Mouse (Mus musculus): ENCODE results near the gene Lhfpl5. TPM values are rescaled to one million over a fixed set of nuclear protein-coding genes. Genes with fewer than 3 reads are reported as not detected.
A peak's percentile ranks its signal among the peaks of the same experiment; 100 is the strongest.

Gene Lhfpl5
- total and polyA plus RNA-seq, 3 experiments: not detected

DNA sequence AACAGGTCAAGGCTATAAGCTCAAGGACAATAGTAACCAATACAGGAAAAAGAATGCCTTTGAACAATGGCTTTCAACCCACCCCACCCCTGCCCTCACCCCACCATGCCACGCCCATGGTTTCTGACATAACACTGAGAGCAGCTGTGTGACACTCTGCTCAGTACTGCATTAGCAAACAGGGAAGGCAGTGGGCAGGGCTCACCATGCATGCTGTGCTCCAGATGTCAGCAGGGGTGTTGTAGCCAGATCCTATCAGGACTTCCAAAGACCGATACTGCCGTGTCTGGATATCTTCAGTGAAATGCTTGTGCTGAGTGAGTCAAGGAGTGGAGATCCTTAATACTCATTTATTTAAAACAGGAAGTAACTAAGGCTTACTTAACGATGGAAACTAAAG is 18.5 kb downstream of the Lhfpl5 start:
- TF ChIP-seq GATA1 (IDR thresholded peaks at IDR 0.05; ENCODE audit: borderline replicate concordance, low read length): no peak
- no peak for TF ChIP-seq POLR2AphosphoS5 (IDR thresholded peaks at IDR 0.05; ENCODE audit: insufficient replicate concordance, low read depth, low read length)
- no peak for TF ChIP-seq GATA2 (IDR thresholded peaks at IDR 0.05; ENCODE audit: borderline replicate concordance, low read depth, low read length)
- TF ChIP-seq CTCF (IDR thresholded peaks at IDR 0.05; ENCODE audit: low read depth, low read length): no peak
- no peak for TF ChIP-seq TAL1 (conservative IDR thresholded peaks at IDR 0.05; ENCODE audit: low read depth, low read length)
- peaks cover 95% of the 10 kb centered on the region for H3K36me3 ChIP-seq (replicated peaks)
- no peaks in the 10 kb centered on the region for H3K9me3 ChIP-seq (replicated peaks)
- ATAC-seq (ENCODE audit: extremely low read depth, insufficient number of reproducible peaks, low FRiP score, poor library complexity, severe bottlenecking) (no peak), DNase-seq (ENCODE audit: low spot score) (peak; percentile 27)
- H3K27me3 ChIP-seq (ENCODE audit: insufficient read depth, low read length): no peaks in the 10 kb centered on the region
- H3K4me3 ChIP-seq (ENCODE audit: low read depth, low read length): no peak overlapping the region
- peaks cover 20% of the 10 kb centered on the region for H3K4me1 ChIP-seq (ENCODE audit: insufficient read depth, low read depth, low read length)

DNA sequence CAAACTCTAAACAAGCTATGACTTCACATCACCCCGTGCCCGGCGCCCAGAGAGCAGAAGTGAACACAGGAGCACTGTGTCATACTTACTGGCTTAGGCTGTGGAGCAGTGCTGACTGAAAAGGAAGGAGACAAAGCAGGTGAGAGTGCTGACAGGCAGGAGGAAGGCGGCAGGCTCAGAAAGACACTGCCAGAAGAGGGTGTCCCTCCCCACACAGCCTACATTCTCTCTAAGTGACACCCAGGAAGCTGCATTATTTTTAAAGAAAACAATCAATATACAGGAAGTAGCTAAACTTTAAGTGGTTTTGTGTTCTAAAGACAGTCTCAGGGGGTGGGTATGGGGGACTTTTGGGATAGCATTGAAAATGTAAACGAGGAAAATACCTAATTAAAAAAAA is 25.3 kb downstream of the Lhfpl5 start:
- Histone ChIP-seq H3K4me1 (ENCODE audit: insufficient read depth, low read depth, low read length) (0 out of 2 replicates have a peak, but pooled peaks cover 2% of the 10 kb centered on the region), H3K27me3 (ENCODE audit: insufficient read depth, low read length) (no peaks in the 10 kb centered on the region), H3K9me3 (replicated peaks) (no peaks in the 10 kb centered on the region), H3K4me3 (ENCODE audit: low read depth, low read length) (no peak overlapping the region), H3K36me3 (replicated peaks) (peaks cover 97% of the 10 kb centered on the region)
- TF ChIP-seq GATA2 (IDR thresholded peaks at IDR 0.05; ENCODE audit: borderline replicate concordance, low read depth, low read length): no peak
- no peak for TF ChIP-seq CTCF (IDR thresholded peaks at IDR 0.05; ENCODE audit: low read depth, low read length)
- TF ChIP-seq GATA1 (IDR thresholded peaks at IDR 0.05; ENCODE audit: borderline replicate concordance, low read length): no peak
- no peak for TF ChIP-seq TAL1 (conservative IDR thresholded peaks at IDR 0.05; ENCODE audit: low read depth, low read length)
- no peak for TF ChIP-seq POLR2AphosphoS5 (IDR thresholded peaks at IDR 0.05; ENCODE audit: insufficient replicate concordance, low read depth, low read length)
- DNase-seq (ENCODE audit: low spot score) (no peak), ATAC-seq (ENCODE audit: extremely low read depth, insufficient number of reproducible peaks, low FRiP score, poor library complexity, severe bottlenecking) (no peak)

DNA sequence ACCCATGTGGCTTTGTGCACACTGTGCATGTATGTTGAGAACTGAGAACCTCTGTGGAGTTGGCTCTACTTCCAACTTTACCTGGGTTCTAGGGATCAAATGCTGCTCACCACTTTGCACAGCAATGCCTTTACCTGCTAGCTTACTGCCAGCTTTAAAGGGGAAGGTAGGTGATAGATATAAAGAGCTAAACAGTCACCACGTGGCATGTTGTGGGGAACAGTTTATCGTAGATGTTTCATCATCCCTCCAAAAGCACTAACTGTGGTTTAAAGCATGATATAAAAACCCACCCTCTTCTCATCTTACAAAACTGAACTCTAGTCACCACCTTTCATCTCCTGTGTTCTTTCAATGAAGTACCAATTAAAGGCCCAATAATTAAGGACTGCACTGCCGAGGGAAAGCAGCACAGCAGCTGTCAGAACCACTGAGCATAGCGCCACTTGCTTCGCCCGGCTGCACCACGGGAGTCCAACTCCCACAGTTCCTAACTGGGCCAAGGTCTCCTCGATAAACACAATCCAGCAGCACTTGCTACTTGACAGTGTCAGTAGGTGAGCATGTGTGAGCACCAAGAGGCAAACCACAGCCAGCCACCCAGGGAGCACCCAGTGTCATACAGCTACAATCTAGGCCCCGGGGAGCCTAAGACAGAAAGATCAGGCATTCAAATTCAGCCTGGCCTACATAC is 26.3 kb downstream of the Lhfpl5 start:
- ATAC-seq (ENCODE audit: extremely low read depth, insufficient number of reproducible peaks, low FRiP score, poor library complexity, severe bottlenecking): no peak
- TF ChIP-seq GATA2 (IDR thresholded peaks at IDR 0.05; ENCODE audit: borderline replicate concordance, low read depth, low read length) (no peak), POLR2AphosphoS5 (IDR thresholded peaks at IDR 0.05; ENCODE audit: insufficient replicate concordance, low read depth, low read length) (no peak), CTCF (IDR thresholded peaks at IDR 0.05; ENCODE audit: low read depth, low read length) (no peak), GATA1 (IDR thresholded peaks at IDR 0.05; ENCODE audit: borderline replicate concordance, low read length) (no peak), TAL1 (conservative IDR thresholded peaks at IDR 0.05; ENCODE audit: low read depth, low read length) (no peak)
- peaks cover 97% of the 10 kb centered on the region for H3K36me3 ChIP-seq (replicated peaks)

DNA sequence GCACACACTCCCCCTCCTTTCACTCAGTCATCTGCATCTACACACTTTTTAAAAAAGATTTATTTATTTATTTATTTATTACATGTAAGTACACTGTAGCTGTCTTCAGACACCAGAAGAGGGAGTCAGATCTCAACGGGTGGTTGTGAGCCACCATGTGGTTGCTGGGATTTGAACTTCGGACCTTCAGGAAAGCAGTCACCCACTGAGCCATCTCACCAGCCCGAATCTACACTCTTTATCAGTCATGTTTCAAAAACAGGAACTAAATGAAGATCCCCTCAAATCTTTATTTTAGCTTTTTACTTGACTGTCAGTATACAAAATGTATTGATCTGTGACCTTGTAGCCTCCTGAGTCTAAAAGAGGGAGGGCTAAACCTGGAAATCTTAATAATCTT is 34.1 kb downstream of the Lhfpl5 start:
- TF ChIP-seq CTCF (IDR thresholded peaks at IDR 0.05; ENCODE audit: low read depth, low read length): no peak
- TF ChIP-seq TAL1 (conservative IDR thresholded peaks at IDR 0.05; ENCODE audit: low read depth, low read length): no peak
- TF ChIP-seq GATA2 (IDR thresholded peaks at IDR 0.05; ENCODE audit: borderline replicate concordance, low read depth, low read length): no peak
- TF ChIP-seq GATA1 (IDR thresholded peaks at IDR 0.05; ENCODE audit: borderline replicate concordance, low read length): no peak
- TF ChIP-seq POLR2AphosphoS5 (IDR thresholded peaks at IDR 0.05; ENCODE audit: insufficient replicate concordance, low read depth, low read length): no peak
- no peaks in the 10 kb centered on the region for H3K27me3 ChIP-seq (ENCODE audit: insufficient read depth, low read length)
- DNase-seq (ENCODE audit: low spot score) (no peak), ATAC-seq (ENCODE audit: extremely low read depth, insufficient number of reproducible peaks, low FRiP score, poor library complexity, severe bottlenecking) (no peak)
- H3K9me3 ChIP-seq (replicated peaks): no peaks in the 10 kb centered on the region
- no peak overlapping the region for H3K4me3 ChIP-seq (ENCODE audit: low read depth, low read length)
- H3K4me1 ChIP-seq (ENCODE audit: insufficient read depth, low read depth, low read length): peaks cover 41% of the 10 kb centered on the region
- H3K36me3 ChIP-seq (replicated peaks): peaks cover 76% of the 10 kb centered on the region

More for the DNA sequence above, 26.3 kb downstream of the Lhfpl5 start:
- Histone ChIP-seq H3K4me1 (ENCODE audit: insufficient read depth, low read depth, low read length) (0 out of 2 replicates have a peak, but pooled peaks cover 2% of the 10 kb centered on the region), H3K27me3 (ENCODE audit: insufficient read depth, low read length) (no peaks in the 10 kb centered on the region), H3K4me3 (ENCODE audit: low read depth, low read length) (no peak overlapping the region), H3K9me3 (replicated peaks) (no peaks in the 10 kb centered on the region)
- DNase-seq (ENCODE audit: low spot score): no peak

DNA sequence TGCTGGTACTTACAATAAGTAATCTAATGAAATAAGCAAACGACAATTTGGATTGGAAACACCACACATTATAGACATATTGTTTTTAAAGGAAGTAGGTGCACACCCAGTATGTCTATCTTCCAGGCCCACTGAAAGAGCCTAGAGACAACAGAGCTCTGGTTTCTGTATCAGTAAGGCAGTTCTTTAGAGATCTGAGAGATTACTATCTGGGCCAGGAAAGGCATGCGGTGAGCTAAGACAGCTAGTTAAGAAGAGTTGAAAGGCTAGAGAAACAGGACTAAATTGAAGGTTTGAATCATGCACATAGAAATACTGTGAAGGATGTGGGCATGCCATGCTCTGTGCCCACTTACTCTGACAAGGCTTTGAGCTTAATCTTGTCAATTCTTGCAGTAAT is 37.2 kb downstream of the Lhfpl5 start:
- TF ChIP-seq CTCF (IDR thresholded peaks at IDR 0.05; ENCODE audit: low read depth, low read length): no peak
- no peak for TF ChIP-seq GATA2 (IDR thresholded peaks at IDR 0.05; ENCODE audit: borderline replicate concordance, low read depth, low read length)
- TF ChIP-seq GATA1 (IDR thresholded peaks at IDR 0.05; ENCODE audit: borderline replicate concordance, low read length): no peak
- TF ChIP-seq POLR2AphosphoS5 (IDR thresholded peaks at IDR 0.05; ENCODE audit: insufficient replicate concordance, low read depth, low read length): no peak
- no peak for TF ChIP-seq TAL1 (conservative IDR thresholded peaks at IDR 0.05; ENCODE audit: low read depth, low read length)
- Histone ChIP-seq H3K27me3 (ENCODE audit: insufficient read depth, low read length) (no peaks in the 10 kb centered on the region), H3K9me3 (replicated peaks) (no peaks in the 10 kb centered on the region), H3K36me3 (replicated peaks) (peaks cover 73% of the 10 kb centered on the region), H3K4me1 (ENCODE audit: insufficient read depth, low read depth, low read length) (peaks cover 60% of the 10 kb centered on the region), H3K4me3 (ENCODE audit: low read depth, low read length) (no peak overlapping the region; the same call in 1 of the 2 replicates)
- ATAC-seq (ENCODE audit: extremely low read depth, insufficient number of reproducible peaks, low FRiP score, poor library complexity, severe bottlenecking) (peak; percentile 34; the same call in 1 of the 2 replicates), DNase-seq (ENCODE audit: low spot score) (peak; percentile 32)

DNA sequence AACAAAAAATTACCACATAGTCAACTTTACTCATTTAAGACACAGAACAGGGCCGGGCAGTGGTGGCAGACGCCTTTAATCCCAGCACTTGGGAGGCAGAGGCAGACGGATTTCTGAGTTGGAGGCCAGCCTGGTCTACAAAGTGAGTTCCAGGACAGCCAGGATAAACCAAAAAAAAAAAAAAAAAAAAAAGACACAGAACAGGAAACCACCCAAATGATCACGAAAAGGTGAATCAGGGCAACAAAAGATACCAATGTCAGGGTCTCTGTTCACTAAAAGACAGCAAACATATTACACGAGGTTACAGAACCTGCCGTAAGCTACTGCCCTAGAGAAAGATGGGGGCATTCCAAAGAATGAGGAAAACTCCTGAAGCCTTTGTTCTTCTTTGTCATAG is 37.7 kb downstream of the Lhfpl5 start:
- Histone ChIP-seq H3K4me3 (ENCODE audit: low read depth, low read length) (no peak overlapping the region), H3K36me3 (replicated peaks) (peaks cover 73% of the 10 kb centered on the region), H3K4me1 (ENCODE audit: insufficient read depth, low read depth, low read length) (peaks cover 65% of the 10 kb centered on the region), H3K27me3 (ENCODE audit: insufficient read depth, low read length) (no peaks in the 10 kb centered on the region), H3K9me3 (replicated peaks) (no peaks in the 10 kb centered on the region)
- TF ChIP-seq POLR2AphosphoS5 (IDR thresholded peaks at IDR 0.05; ENCODE audit: insufficient replicate concordance, low read depth, low read length) (no peak), TAL1 (conservative IDR thresholded peaks at IDR 0.05; ENCODE audit: low read depth, low read length) (no peak), GATA1 (IDR thresholded peaks at IDR 0.05; ENCODE audit: borderline replicate concordance, low read length) (no peak), CTCF (IDR thresholded peaks at IDR 0.05; ENCODE audit: low read depth, low read length) (no peak), GATA2 (IDR thresholded peaks at IDR 0.05; ENCODE audit: borderline replicate concordance, low read depth, low read length) (no peak)
- DNase-seq (ENCODE audit: low spot score) (no peak), ATAC-seq (ENCODE audit: extremely low read depth, insufficient number of reproducible peaks, low FRiP score, poor library complexity, severe bottlenecking) (no peak)

Data from G1E (cell line).